In genomic region chr8:72305210-72305905, GRCm38 (mm10) we compare ENCODE assay signal across 8 mouse cellular contexts. TPM values are rescaled to one million over a fixed set of nuclear protein-coding genes. Genes with fewer than 3 reads are reported as not detected.
DNase-seq lines count a peak whose midpoint lies in the region; ATAC-seq and TF ChIP-seq lines count a peak whose summit lies in the region.

Gene Gm10282, minus strand, starts transcription at chr8:72305260.

- dilution Hi-C loops in CH12.LX (cut with MboI; ENCODE audit: extremely low pct_ligation_motif_present, extremely low pct_unique_long_range_greater_than_20kb, low sequenced_read_pairs) = no loop called here

- WGBS in heart, embryonic 12.5 days = 74% methylated on average over 16 of the region's 16 CpGs
- WGBS in embryonic facial prominence, embryonic 14.5 days = 73% methylated on average over 15 of the region's 16 CpGs
- WGBS in limb, embryonic 10.5 days = 75% methylated on average over 16 of the region's 16 CpGs

- no peak for TF ChIP-seq RAD21 in CH12.LX (IDR thresholded peaks at IDR 0.05; ENCODE audit: low read depth, low read length)

- peaks cover 33% of the 10 kb centered on the region for H3K4me1 ChIP-seq in heart, embryonic 12.5 days (replicated peaks)
- H3K4me1 ChIP-seq in CH12.LX (ENCODE audit: control insufficient read depth in 1 of 2, insufficient read depth in 2 of 2) = peaks cover 7 to 18% of the 10 kb centered on the region in 2 experiments
- peaks cover 8% of the 10 kb centered on the region for H3K4me1 ChIP-seq in embryonic facial prominence, embryonic 14.5 days (ENCODE audit: control insufficient read depth, insufficient read depth, low read length)
- no peaks in the 10 kb centered on the region for H3K4me1 ChIP-seq in limb, embryonic 10.5 days

- no peaks in the 10 kb centered on the region for H3K79me2 ChIP-seq in CH12.LX (replicated peaks; ENCODE audit: control insufficient read depth, extremely low read depth, insufficient read depth, poor library complexity, severe bottlenecking)

- H3K4me2 ChIP-seq in heart, embryonic 12.5 days = no peak within 1 kb of the TSS
- H3K4me2 ChIP-seq in CH12.LX (ENCODE audit: insufficient read depth, low read depth, poor library complexity, severe bottlenecking) = no peak within 1 kb of the TSS
- no peak within 1 kb of the TSS for H3K4me2 ChIP-seq in embryonic facial prominence, embryonic 14.5 days (ENCODE audit: low read depth, low read length)

- H3K9ac ChIP-seq in heart, embryonic 12.5 days = no peak within 1 kb of the TSS
- no peak within 1 kb of the TSS for H3K9ac ChIP-seq in CH12.LX (ENCODE audit: insufficient read depth, low read depth)
- H3K9ac ChIP-seq in embryonic facial prominence, embryonic 14.5 days (ENCODE audit: low read depth, low read length) = no peak within 1 kb of the TSS

- TF ChIP-seq CTCF in CH12.LX (conservative IDR thresholded peaks at IDR 0.05 in 1 of 2, IDR thresholded peaks at IDR 0.05 in 1 of 2; ENCODE audit: low read depth in 2 of 2, low read length in 2 of 2) = no peak

- DNase-seq in heart, adult 8-10 months (ENCODE audit: low spot score) = no peak
- DNase-seq in CH12.LX (ENCODE audit: extremely low read depth) = no peak
- DNase-seq in embryonic facial prominence, embryonic 14.5 days (ENCODE audit: low spot score) = no peak
- DNase-seq in limb, embryonic 10.5 days (ENCODE audit: low spot score) = no peak
- DNase-seq in c-Kit-positive CD71-positive TER-119-positive erythroid progenitor cells, embryonic 14.5 days (ENCODE audit: low spot score) = no peak
- DNase-seq in embryo, embryonic 9.5 days (ENCODE audit: extremely low spot score) = no peak
- DNase-seq in kidney, postnatal 4 days = no peak

- in situ Hi-C loops in CH12.LX (cut with MboI; ENCODE audit: low pct_ligation_motif_present, low pct_unique_long_range_greater_than_20kb, low sequenced_read_pairs) = no loop called here

- H3K36me3 ChIP-seq in heart, embryonic 12.5 days = no peaks in the 10 kb centered on the region
- H3K36me3 ChIP-seq in CH12.LX (replicated peaks in 1 of 2; ENCODE audit: control insufficient read depth in 1 of 2, insufficient read depth in 1 of 2, low read length in 1 of 2) = no peaks in the 10 kb centered on the region
- H3K36me3 ChIP-seq in embryonic facial prominence, embryonic 14.5 days (ENCODE audit: control insufficient read depth, insufficient read depth, low read length) = no peaks in the 10 kb centered on the region
- no peaks in the 10 kb centered on the region for H3K36me3 ChIP-seq in limb, embryonic 10.5 days

- ATAC-seq in heart, embryonic 12.5 days (ENCODE audit: insufficient number of reproducible peaks, low FRiP score) = no peak
- no peak for ATAC-seq in embryonic facial prominence, embryonic 14.5 days (ENCODE audit: low read depth)

- TF ChIP-seq EP300 in CH12.LX (IDR thresholded peaks at IDR 0.05; ENCODE audit: low read length) = no peak

- no peak within 1 kb of the TSS for H3K27ac ChIP-seq in heart, embryonic 12.5 days (ENCODE audit: poor library complexity, severe bottlenecking)
- no peak within 1 kb of the TSS for H3K27ac ChIP-seq in CH12.LX (ENCODE audit: insufficient read depth, low read depth)
- no peak within 1 kb of the TSS for H3K27ac ChIP-seq in embryonic facial prominence, embryonic 14.5 days (replicated peaks; ENCODE audit: low read depth, low read length)
- no peak within 1 kb of the TSS for H3K27ac ChIP-seq in limb, embryonic 10.5 days

- no peaks in the 10 kb centered on the region; the same call in 1 of the 2 replicates for H3K27me3 ChIP-seq in heart, embryonic 12.5 days (replicated peaks)
- H3K27me3 ChIP-seq in CH12.LX (replicated peaks) = no peaks in the 10 kb centered on the region
- H3K27me3 ChIP-seq in embryonic facial prominence, embryonic 14.5 days (replicated peaks; ENCODE audit: control insufficient read depth, insufficient read depth, low read length) = no peaks in the 10 kb centered on the region
- H3K27me3 ChIP-seq in limb, embryonic 10.5 days (ENCODE audit: low read depth, poor library complexity, severe bottlenecking) = no peaks in the 10 kb centered on the region

- H3K9me3 ChIP-seq in heart, embryonic 12.5 days (replicated peaks) = 0 out of 2 replicates have a peak, but pooled peaks cover 4% of the 10 kb centered on the region
- H3K9me3 ChIP-seq in CH12.LX (replicated peaks; ENCODE audit: low read length) = no peaks in the 10 kb centered on the region
- H3K9me3 ChIP-seq in embryonic facial prominence, embryonic 14.5 days (ENCODE audit: control insufficient read depth, low read length) = no peaks in the 10 kb centered on the region
- H3K9me3 ChIP-seq in limb, embryonic 10.5 days (replicated peaks) = no peaks in the 10 kb centered on the region

- no peak for TF ChIP-seq POLR2A in CH12.LX (IDR thresholded peaks at IDR 0.05; ENCODE audit: low read depth, low read length)

- H3K4me3 ChIP-seq in heart, embryonic 12.5 days = no peak within 1 kb of the TSS
- H3K4me3 ChIP-seq in CH12.LX (replicated peaks in 1 of 3; ENCODE audit: low read depth in 2 of 3, low read length in 2 of 3, poor library complexity in 1 of 3) = no peak within 1 kb of the TSS
- no peak within 1 kb of the TSS for H3K4me3 ChIP-seq in embryonic facial prominence, embryonic 14.5 days (ENCODE audit: low read depth, low read length)
- no peak within 1 kb of the TSS for H3K4me3 ChIP-seq in limb, embryonic 10.5 days

TF ChIP-seq in CH12.LX, 34 proteins besides CTCF, POLR2A, EP300 and RAD21:
- TF ChIP-seq POLR2AphosphoS2 (IDR thresholded peaks at IDR 0.05; ENCODE audit: low read depth, low read length) (no peak), USF1 (IDR thresholded peaks at IDR 0.05; ENCODE audit: low read depth, low read length) (no peak), TBP (conservative IDR thresholded peaks at IDR 0.05; ENCODE audit: low read depth, low read length) (no peak), JUND (conservative IDR thresholded peaks at IDR 0.05; ENCODE audit: low read depth, low read length) (no peak), NRF1 (IDR thresholded peaks at IDR 0.05; ENCODE audit: low read depth, low read length) (no peak), IRF4 (IDR thresholded peaks at IDR 0.05; ENCODE audit: low read depth, low read length) (no peak), JUN (IDR thresholded peaks at IDR 0.05; ENCODE audit: insufficient read depth, low read depth, low read length) (no peak), MAX (IDR thresholded peaks at IDR 0.05; ENCODE audit: low read length) (no peak), MAZ (IDR thresholded peaks at IDR 0.05; ENCODE audit: low read depth, low read length) (no peak)

RNA-seq across cellular contexts. Expression of gene Gm10282, which starts in this region (rescaled TPM):
- polyA plus RNA-seq in heart, embryonic 12.5 days (2016; fragmentation: Nextera tagmentation; extraction: Ambion mirVana) = 17.1 and 19.9 TPM in 2 replicates
- total RNA-seq in heart, adult 8-10 months (2022) = 1 to 10 TPM; 5.4 to 8.3 (median 7.5) TPM
- total RNA-seq in CH12.LX (2012; rRNA removed) = 16.4 and 18.3 TPM in 2 replicates
- 76.4 and 77.7 TPM in 2 replicates for total RNA-seq in CH12.LX (2014; rRNA removed)
- polyA plus RNA-seq in CH12.LX (2012; ENCODE audit: insufficient read length, low read depth) = 125 and 176 TPM in 2 replicates
- polyA plus RNA-seq in embryonic facial prominence, embryonic 14.5 days (2014; fragmentation: Nextera tagmentation; extraction: Ambion mirVana) = 23.1 and 26.5 TPM in 2 replicates
- polyA plus RNA-seq in limb, embryonic 10.5 days (2016; fragmentation: Nextera tagmentation; extraction: Ambion mirVana) = 25.6 and 29.2 TPM in 2 replicates
